Mouse (Mus musculus) MEL (cell line): ENCODE data around the gene Lmx1a. TPM values are rescaled to one million over a fixed set of nuclear protein-coding genes. Genes with fewer than 3 reads are reported as not detected.
A peak's percentile ranks its signal among the peaks of the same experiment; 100 is the strongest.

ENCODE experiments used
- DNase-seq: peaks from one replicate; pipeline ENCODE4 v3.0.0; 2011; ENCODE audit warnings: low read depth, low spot score
- H3K27ac ChIP-seq: 2 replicates; pipeline ENCODE4 v1.5.1; 2012; ENCODE audit warnings: low read depth, mild to moderate bottlenecking, control low read depth, low read length, moderate library complexity; ENCODE audit not compliant: control insufficient read depth
- H3K27me3 ChIP-seq, 2 experiments: fragments of 150-350 bp in 1 of 2; sonication (generic) in 1 of 2; 2 replicates each; pipeline ENCODE4 v1.6.1; 2012; ENCODE audit warnings: low read length in 2 of 2, mild to moderate bottlenecking in 2 of 2, improper control_type of control experiment in 1 of 2, moderate library complexity in 1 of 2; ENCODE audit not compliant: insufficient read depth in 2 of 2, control insufficient read depth in 1 of 2
- H3K36me3 ChIP-seq, 2 experiments: 2 replicates each; pipeline ENCODE4 v1.6.1; 2012 to 2014; ENCODE audit warnings: low read length in 2 of 2, improper control_type of control experiment in 1 of 2, inconsistent platforms in 1 of 2, mild to moderate bottlenecking in 1 of 2; ENCODE audit not compliant: insufficient read depth in 2 of 2, control insufficient read depth in 1 of 2
- H3K4me1 ChIP-seq, 2 experiments: fragments of 150-350 bp in 1 of 2; sonication (generic) in 1 of 2; 2 replicates each; pipeline ENCODE4 v1.6.1; 2012; ENCODE audit warnings: low read length in 2 of 2, improper control_type of control experiment in 1 of 2, mild to moderate bottlenecking in 1 of 2; ENCODE audit not compliant: insufficient read depth in 2 of 2, control insufficient read depth in 1 of 2
- H3K4me3 ChIP-seq, 2 experiments: fragments of 150-350 bp in 1 of 2; sonication (generic) in 1 of 2; 2 replicates each; pipeline ENCODE4 v1.5.1; 2012; ENCODE audit warnings: low read depth in 2 of 2, low read length in 2 of 2, mild to moderate bottlenecking in 2 of 2, moderate library complexity in 2 of 2, control low read depth in 1 of 2, improper control_type of control experiment in 1 of 2; ENCODE audit not compliant: control insufficient read depth in 1 of 2, insufficient read depth in 1 of 2
- H3K79me2 ChIP-seq: 2 replicates; pipeline ENCODE4 v1.6.1; 2012; ENCODE audit warnings: mild to moderate bottlenecking, low read length, moderate library complexity; ENCODE audit not compliant: control insufficient read depth, poor library complexity, insufficient read depth
- H3K9ac ChIP-seq: 2 replicates; pipeline ENCODE4 v1.6.1; 2012; ENCODE audit warnings: low read depth, mild to moderate bottlenecking, control low read depth, low read length, moderate library complexity; ENCODE audit not compliant: control insufficient read depth, poor library complexity, severe bottlenecking
- H3K9me3 ChIP-seq: fragments of 150-350 bp; sonication (generic); replicated peaks from 2 replicates; pipeline ENCODE4 v1.6.1; 2012; ENCODE audit warnings: mild to moderate bottlenecking, low read length, improper control_type of control experiment, moderate library complexity; ENCODE audit not compliant: insufficient read depth
- BHLHE40 ChIP-seq: IDR thresholded peaks from 2 replicates; pipeline ENCODE4 v1.6.1; 2012; ENCODE audit warnings: low read depth, mild to moderate bottlenecking, inconsistent platforms, low read length, improper control_type of control experiment, borderline replicate concordance
- CHD1 ChIP-seq: IDR thresholded peaks from 2 replicates; pipeline ENCODE4 v1.6.1; 2012; ENCODE audit warnings: low read depth, mild to moderate bottlenecking, inconsistent platforms, low read length, improper control_type of control experiment
- CTCF ChIP-seq, 3 experiments: IDR thresholded peaks in 2 of 3; conservative IDR thresholded peaks in 1 of 3; 2 replicates each; pipeline ENCODE4 v1.5.1; 2011 to 2012; ENCODE audit warnings: low read length in 3 of 3, low read depth in 2 of 3, mild to moderate bottlenecking in 2 of 3, improper control_type of control experiment in 1 of 3, inconsistent platforms in 1 of 3, mixed read lengths in 1 of 3, moderate library complexity in 1 of 3; ENCODE audit not compliant: control insufficient read depth in 1 of 3, insufficient read depth in 1 of 3, poor library complexity in 1 of 3, severe bottlenecking in 1 of 3
- EP300 ChIP-seq, 2 experiments: IDR thresholded peaks; 2 replicates each; pipeline ENCODE4 v1.6.1; 2011; ENCODE audit warnings: improper control_type of control experiment in 2 of 2, low read length in 2 of 2, low read depth in 1 of 2, mild to moderate bottlenecking in 1 of 2
- GABPA ChIP-seq: IDR thresholded peaks from 2 replicates; pipeline ENCODE4 v1.6.1; 2012; ENCODE audit warnings: low read depth, mild to moderate bottlenecking, inconsistent platforms, low read length, improper control_type of control experiment, moderate library complexity
- GATA1 ChIP-seq: IDR thresholded peaks from 2 replicates; pipeline ENCODE4 v1.6.1; 2011; ENCODE audit warnings: low read depth, low read length, improper control_type of control experiment
- HCFC1 ChIP-seq: IDR thresholded peaks from 2 replicates; pipeline ENCODE4 v1.6.1; 2012; ENCODE audit warnings: low read depth, mild to moderate bottlenecking, inconsistent platforms, low read length, improper control_type of control experiment, moderate library complexity
- MEF2A ChIP-seq: IDR thresholded peaks from 2 replicates; pipeline ENCODE4 v1.6.1; 2014; ENCODE audit warnings: low read depth, mild to moderate bottlenecking, inconsistent platforms, low read length, improper control_type of control experiment; ENCODE audit not compliant: poor library complexity, insufficient replicate concordance, severe bottlenecking; ENCODE audit errors: extremely low read depth
- MXI1 ChIP-seq: IDR thresholded peaks from 2 replicates; pipeline ENCODE4 v1.6.1; 2011; ENCODE audit warnings: mild to moderate bottlenecking, low read depth, low read length, improper control_type of control experiment
- NELFE ChIP-seq: IDR thresholded peaks from 2 replicates; pipeline ENCODE4 v1.6.1; 2011; ENCODE audit warnings: low read depth, low read length, improper control_type of control experiment
- POLR2AphosphoS2 ChIP-seq: IDR thresholded peaks from 2 replicates; pipeline ENCODE4 v1.6.1; 2011; ENCODE audit warnings: low read length, improper control_type of control experiment
- POLR2AphosphoS5 ChIP-seq: IDR thresholded peaks from 2 replicates; pipeline ENCODE4 v1.6.1; 2012; ENCODE audit warnings: low read depth, borderline replicate concordance, mild to moderate bottlenecking, inconsistent platforms, low read length, moderate library complexity, mixed read lengths
- RAD21 ChIP-seq: IDR thresholded peaks from 2 replicates; pipeline ENCODE4 v1.6.1; 2011; ENCODE audit warnings: mild to moderate bottlenecking, low read depth, low read length, improper control_type of control experiment
- SIN3A ChIP-seq: IDR thresholded peaks from 2 replicates; pipeline ENCODE4 v1.6.1; 2012; ENCODE audit warnings: low read length, improper control_type of control experiment, inconsistent platforms
- SMC3 ChIP-seq: IDR thresholded peaks from 2 replicates; pipeline ENCODE4 v1.6.1; 2011; ENCODE audit warnings: low read depth, low read length, improper control_type of control experiment
- TAL1 ChIP-seq: IDR thresholded peaks from 2 replicates; pipeline ENCODE4 v1.6.1; 2012; ENCODE audit warnings: mild to moderate bottlenecking, inconsistent platforms, low read length, moderate library complexity, mixed read lengths
- TBP ChIP-seq: IDR thresholded peaks from 2 replicates; pipeline ENCODE4 v1.8.0; 2011; ENCODE audit warnings: low read depth, low read length, improper control_type of control experiment
- USF1 ChIP-seq: IDR thresholded peaks from 2 replicates; pipeline ENCODE4 v1.6.1; 2014; ENCODE audit warnings: low read depth, mild to moderate bottlenecking, inconsistent platforms, low read length, improper control_type of control experiment, moderate library complexity
- ZC3H11A ChIP-seq: IDR thresholded peaks from 2 replicates; pipeline ENCODE4 v1.6.1; 2012; ENCODE audit warnings: low read depth, mild to moderate bottlenecking, inconsistent platforms, low read length, improper control_type of control experiment
- ZKSCAN1 ChIP-seq: IDR thresholded peaks from 2 replicates; pipeline ENCODE4 v1.6.1; 2012; ENCODE audit warnings: low read depth, mild to moderate bottlenecking, inconsistent platforms, low read length, improper control_type of control experiment, moderate library complexity
- ZMIZ1 ChIP-seq: IDR thresholded peaks from 2 replicates; pipeline ENCODE4 v1.6.1; 2012; ENCODE audit warnings: low read depth, mild to moderate bottlenecking, inconsistent platforms, low read length, improper control_type of control experiment, moderate library complexity
- ZNF384 ChIP-seq: IDR thresholded peaks from 2 replicates; pipeline ENCODE4 v1.6.1; 2012; ENCODE audit warnings: low read depth, mild to moderate bottlenecking, inconsistent platforms, low read length, improper control_type of control experiment
- polyA plus RNA-seq, 2 experiments: library from polyadenylated mRNA; stranded (reverse) in 1 of 2; unstranded in 1 of 2; fragments of >175 nt in 1 of 2; fragments of >200 nt in 1 of 2; gene quantifications; 2 replicates each; pipeline versions ENCODE4 v1.2.1 to v1.2.4; 2012; ENCODE audit warnings: low replicate concordance in 2 of 2, low read depth in 1 of 2; ENCODE audit not compliant: insufficient read length in 2 of 2, insufficient read depth in 1 of 2, missing spikeins in 1 of 2
- total RNA-seq: library from RNA; depleted of rRNA; stranded (reverse); fragments of 300-350 nt; gene quantifications from 2 replicates; pipeline ENCODE4 v1.2.3, GENCODE M21; 2012; rRNA removed

The Lmx1a gene
- total RNA-seq (not detected in 2 replicates), polyA plus RNA-seq (not detected)

DNA sequence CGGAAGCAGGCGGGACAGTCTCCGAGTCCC, at the start of gene Lmx1a:
Gene Lmx1a (plus strand): TSS at position 6 of the 30 bp plus-strand sequence.
- no peaks in the 10 kb centered on the region for H3K4me1 ChIP-seq
- no peak for TF ChIP-seq SIN3A
- TF ChIP-seq RAD21, result no peak
- no peak for TF ChIP-seq CHD1
- no peak for TF ChIP-seq HCFC1
- TF ChIP-seq POLR2AphosphoS5, result no peak
- TF ChIP-seq MXI1, result no peak
- TF ChIP-seq BHLHE40, result no peak
- TF ChIP-seq MEF2A, result no peak
- no peak for TF ChIP-seq TBP
- TF ChIP-seq TAL1, result no peak
- no peak for TF ChIP-seq GATA1
- no peak for TF ChIP-seq ZMIZ1
- TF ChIP-seq NELFE, result no peak
- no peak for TF ChIP-seq GABPA
- TF ChIP-seq ZNF384, result no peak
- no peak for TF ChIP-seq EP300 (IDR thresholded peaks at IDR 0.05; ENCODE audit: low read depth in 1 of 2, low read length in 2 of 2)
- no peak for TF ChIP-seq POLR2AphosphoS2
- no peak for TF ChIP-seq ZKSCAN1
- no peak for TF ChIP-seq ZC3H11A
- H3K79me2 ChIP-seq, result no peaks in the 10 kb centered on the region
- H3K9ac ChIP-seq, result no peak within 1 kb of the TSS
- H3K4me3 ChIP-seq, result no peak within 1 kb of the TSS
- H3K27ac ChIP-seq, result no peak within 1 kb of the TSS
- no peaks in the 10 kb centered on the region for H3K27me3 ChIP-seq
- H3K9me3 ChIP-seq, result no peaks in the 10 kb centered on the region
- no peaks in the 10 kb centered on the region for H3K36me3 ChIP-seq
- DNase-seq, result no peak

GRCm38 (mm10) chr1:167644866-167645537, 44.0 kb upstream of the Lmx1a start:
- Histone ChIP-seq H3K9ac (no peak overlapping the region), H3K79me2 (no peaks in the 10 kb centered on the region), H3K9me3 (no peaks in the 10 kb centered on the region), H3K4me3 (no peak overlapping the region), H3K36me3 (no peaks in the 10 kb centered on the region), H3K27me3 (no peaks in the 10 kb centered on the region), H3K4me1 (no peaks in the 10 kb centered on the region), H3K27ac (no peak overlapping the region)
- TF ChIP-seq SMC3 (peak; percentile 47; the same call in 1 of the 2 replicates), POLR2AphosphoS2 (no peak), CTCF (IDR thresholded peaks at IDR 0.05 in 2 of 3, conservative IDR thresholded peaks at IDR 0.05 in 1 of 3; ENCODE audit: control insufficient read depth in 1 of 3, insufficient read depth in 1 of 3, low read depth in 2 of 3, low read length in 3 of 3, poor library complexity in 1 of 3, severe bottlenecking in 1 of 3) (peak; percentile 47 to 82 (median 53)), USF1 (no peak), EP300 (IDR thresholded peaks at IDR 0.05; ENCODE audit: low read depth in 1 of 2, low read length in 2 of 2) (no peak), RAD21 (peak; percentile 46), POLR2AphosphoS5 (no peak), HCFC1 (no peak)
- DNase-seq, result peak; percentile 20
